Mouse (Mus musculus) stomach, postnatal 0 days (tissue): Measurements from ENCODE around the gene Hist2h2bb.

Experiments
- CTCF ChIP-seq: IDR thresholded peaks from 2 replicates; pipeline ENCODE4 v1.5.1; 2016; ENCODE audit warnings: antibody characterized with exemption, low read depth, mild to moderate bottlenecking, moderate library complexity
- EP300 ChIP-seq: optimal IDR thresholded peaks from 2 replicates; pipeline ENCODE3; 2016; ENCODE audit warnings: antibody characterized with exemption

DNA sequence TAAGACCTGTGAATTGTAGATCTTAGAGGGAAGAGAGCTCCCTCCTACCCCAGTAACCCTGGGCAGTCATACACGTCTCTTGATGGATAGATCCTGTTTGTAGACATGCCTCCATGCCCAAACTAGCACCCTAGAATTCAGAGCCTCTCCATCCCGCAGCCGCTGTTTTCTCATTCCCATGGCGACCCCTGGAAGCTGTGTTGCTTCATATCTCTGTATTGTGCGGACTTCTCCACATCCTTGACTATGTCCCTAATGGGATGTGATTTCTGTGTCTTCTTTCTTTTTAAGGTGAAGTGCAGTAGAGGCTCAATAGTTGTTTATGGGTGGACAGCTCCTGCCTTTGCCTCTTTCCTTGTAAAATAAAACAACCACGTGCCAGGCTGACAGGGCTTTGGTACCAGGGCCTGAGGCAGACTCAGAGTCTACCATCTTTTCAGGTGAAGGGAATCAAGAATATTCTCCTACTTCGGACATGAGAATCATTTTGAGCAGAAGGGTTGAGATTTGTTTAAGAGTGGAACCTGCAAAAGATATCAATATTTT is 5.1 kb upstream of the Hist2h2bb start:
- no peak for TF ChIP-seq EP300
- TF ChIP-seq CTCF = no peak
